Mouse (Mus musculus): ENCODE results near the gene Brox. TPM values are rescaled to one million over a fixed set of nuclear protein-coding genes. Genes with fewer than 3 reads are reported as not detected.

Gene Brox
- polyA plus RNA-seq, 1 experiment from 2014 or later, result 35.1 TPM

GRCm38 (mm10) chr1:183307555-183307954, 10.5 kb upstream of the Brox start:
- H3K36me3 ChIP-seq, result peaks cover 54% of the 10 kb centered on the region
- H3K4me3 ChIP-seq, result no peak overlapping the region
- DNase-seq (ENCODE audit: low spot score), result no peak
- WGBS, result 84% methylated on average over 3 of the region's 3 CpGs
- no peaks in the 10 kb centered on the region for H3K27me3 ChIP-seq (ENCODE audit: low read depth, poor library complexity, severe bottlenecking)
- no peak overlapping the region for H3K27ac ChIP-seq
- no peaks in the 10 kb centered on the region for H3K9me3 ChIP-seq (replicated peaks)
- H3K4me1 ChIP-seq, result no peaks in the 10 kb centered on the region

DNA sequence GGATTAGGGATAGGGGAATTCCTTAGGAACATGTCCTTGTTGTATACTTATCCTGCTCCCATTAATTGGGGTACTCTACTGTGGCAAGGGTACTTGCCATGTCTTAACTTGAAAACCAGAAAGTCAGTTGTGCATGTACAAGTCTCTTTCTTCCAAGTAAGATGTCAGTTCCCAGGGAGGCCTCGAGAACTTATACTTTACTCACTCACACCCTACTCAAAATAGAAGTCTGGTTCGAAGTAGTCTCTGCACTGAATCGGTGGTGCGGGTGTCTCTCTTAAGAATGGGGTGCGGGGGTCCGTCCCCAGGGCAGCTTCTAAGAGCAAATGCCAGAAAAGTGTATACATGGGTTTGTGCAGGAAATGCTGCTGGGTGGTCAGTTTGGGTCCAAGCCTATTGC, 2.1 kb upstream of the Brox start:
- H3K9me3 ChIP-seq (replicated peaks), result no peaks in the 10 kb centered on the region
- WGBS, result 88% methylated on average over 6 of the region's 6 CpGs
- no peaks in the 10 kb centered on the region for H3K27me3 ChIP-seq (ENCODE audit: low read depth, poor library complexity, severe bottlenecking)
- no peak overlapping the region for H3K27ac ChIP-seq
- DNase-seq (ENCODE audit: low spot score), result peak; percentile 100
- H3K36me3 ChIP-seq, result no peaks in the 10 kb centered on the region
- no peaks in the 10 kb centered on the region for H3K4me1 ChIP-seq
- no peak overlapping the region for H3K4me3 ChIP-seq

DNA sequence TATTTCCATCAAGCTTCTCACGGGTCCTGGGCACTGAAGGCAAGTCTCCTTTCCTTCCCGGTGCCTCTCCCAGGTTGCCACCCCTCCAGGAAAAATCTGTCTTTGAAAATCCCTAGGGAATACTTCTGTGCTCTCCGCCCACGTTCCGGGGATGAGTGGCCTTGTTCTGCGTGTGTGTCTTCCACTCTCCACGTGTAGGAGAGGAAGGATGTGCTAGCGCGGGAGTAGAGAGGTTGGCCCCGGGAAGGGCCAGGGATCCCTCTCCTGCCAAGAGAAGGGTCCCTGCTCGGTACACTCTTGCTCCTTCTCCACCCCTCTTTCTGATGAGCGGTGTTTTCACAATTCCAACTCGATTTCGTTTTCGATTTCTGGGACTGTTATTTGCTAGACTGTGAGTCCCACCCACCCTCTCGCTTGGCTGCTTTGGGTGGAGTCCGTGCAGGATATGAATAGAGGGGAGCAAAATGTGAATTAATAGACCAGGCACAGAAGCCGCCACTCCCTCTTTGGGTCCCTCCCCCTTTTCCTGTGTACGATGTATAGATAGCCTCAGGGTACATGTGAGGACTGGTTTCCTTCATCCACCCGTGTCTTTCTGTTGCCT, 919 bp upstream of the Brox start:
- H3K36me3 ChIP-seq, result peaks cover 12% of the 10 kb centered on the region
- H3K27me3 ChIP-seq (ENCODE audit: low read depth, poor library complexity, severe bottlenecking), result no peaks in the 10 kb centered on the region
- H3K4me1 ChIP-seq, result no peaks in the 10 kb centered on the region
- DNase-seq (ENCODE audit: low spot score), result peak; percentile 54
- WGBS, result under 1% methylated on average over 20 of the region's 20 CpGs
- H3K9me3 ChIP-seq (replicated peaks), result no peaks in the 10 kb centered on the region
- peak overlapping the region; percentile 75 for H3K27ac ChIP-seq
- H3K4me3 ChIP-seq, result peak overlapping the region; percentile 60

GRCm38 (mm10) chr1:183297473-183297885, 410 bp upstream of the Brox start:
- Histone ChIP-seq H3K27me3 (ENCODE audit: low read depth, poor library complexity, severe bottlenecking) (no peaks in the 10 kb centered on the region), H3K36me3 (peaks cover 16% of the 10 kb centered on the region), H3K4me1 (no peaks in the 10 kb centered on the region), H3K9me3 (replicated peaks) (no peaks in the 10 kb centered on the region), H3K4me3 (peak overlapping the region; percentile 60), H3K27ac (peak overlapping the region; percentile 75)
- WGBS, result under 1% methylated on average over 30 of the region's 30 CpGs
- DNase-seq (ENCODE audit: low spot score), result peak; percentile 79

DNA sequence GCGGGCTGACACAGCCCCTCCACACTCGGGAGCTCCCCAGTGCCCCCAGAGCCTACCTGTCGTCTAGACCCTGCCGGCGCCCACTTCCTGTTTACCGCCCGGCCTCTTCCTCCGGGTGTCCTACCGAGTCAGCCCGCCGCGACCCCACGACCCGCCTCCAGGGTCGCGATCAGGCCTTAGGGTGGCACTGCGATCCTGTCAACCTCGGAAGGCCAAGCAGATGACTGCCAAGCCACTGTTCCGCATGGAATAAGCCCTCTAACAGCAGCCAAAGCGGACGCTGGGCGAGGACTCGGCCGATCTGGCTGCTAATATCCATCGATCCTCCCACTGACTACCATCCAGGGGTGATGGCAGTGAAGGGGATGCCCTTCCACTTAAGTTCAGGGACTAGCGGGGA, 604 bp downstream of the Brox start, which contains the start of gene Aida:
Gene Aida (plus strand): TSS at position 126 of the 400 bp plus-strand sequence.
- peak; percentile 72 for DNase-seq (ENCODE audit: low spot score)
- Histone ChIP-seq H3K4me1 (no peaks in the 10 kb centered on the region), H3K27ac (peak within 1 kb of the TSS; percentile 79), H3K27me3 (ENCODE audit: low read depth, poor library complexity, severe bottlenecking) (no peaks in the 10 kb centered on the region), H3K9me3 (replicated peaks) (no peaks in the 10 kb centered on the region), H3K4me3 (peak within 1 kb of the TSS; percentile 60), H3K36me3 (peaks cover 25% of the 10 kb centered on the region)
- WGBS, result under 1% methylated on average over 26 of the region's 26 CpGs

DNA sequence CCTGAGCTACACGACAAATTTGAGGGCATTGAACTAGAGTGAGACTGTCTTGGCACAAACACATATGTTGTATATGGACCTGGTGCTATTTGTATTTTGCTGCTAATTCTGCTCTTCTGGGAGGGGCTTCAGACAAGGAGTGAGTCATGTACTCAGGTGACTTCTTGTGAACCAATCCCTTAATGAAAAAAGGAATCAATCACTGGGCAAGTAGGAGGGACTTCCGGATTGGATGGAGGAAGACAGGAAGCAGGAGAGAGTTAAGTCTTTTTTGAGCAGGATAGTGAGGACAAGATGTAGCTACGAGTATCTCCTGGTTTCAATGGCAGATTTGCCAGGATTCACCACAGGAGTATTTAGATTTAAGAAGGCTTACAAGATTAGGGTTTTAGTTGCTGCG, 7.5 kb downstream of the Brox start:
- no peak for DNase-seq (ENCODE audit: low spot score)
- Histone ChIP-seq H3K4me3 (no peak overlapping the region), H3K27me3 (ENCODE audit: low read depth, poor library complexity, severe bottlenecking) (no peaks in the 10 kb centered on the region), H3K4me1 (no peaks in the 10 kb centered on the region), H3K36me3 (peaks cover 94% of the 10 kb centered on the region), H3K27ac (no peak overlapping the region), H3K9me3 (replicated peaks) (no peaks in the 10 kb centered on the region)
- 91% methylated on average over 4 of the region's 4 CpGs for WGBS

DNA sequence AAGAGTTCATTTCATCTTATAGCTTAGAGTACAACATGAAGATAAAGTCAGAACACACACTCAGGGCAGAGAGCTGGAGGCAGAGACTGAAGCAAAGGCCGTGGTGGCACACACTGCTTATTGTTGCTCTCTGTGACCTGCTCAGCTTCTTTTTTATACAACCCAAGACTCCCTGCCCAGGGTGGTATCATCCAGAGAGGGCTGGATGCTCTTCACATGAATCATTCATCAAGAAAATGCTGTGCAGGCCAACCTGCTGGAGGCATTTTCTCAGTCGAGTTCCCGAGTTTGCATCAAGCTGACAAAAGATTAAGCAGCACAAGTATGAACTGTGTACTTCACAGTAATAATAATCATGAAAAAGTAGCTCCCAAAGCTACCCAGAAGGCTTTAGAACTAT, 8.7 kb downstream of the Brox start:
- peaks cover 98% of the 10 kb centered on the region for H3K36me3 ChIP-seq
- no peak overlapping the region for H3K27ac ChIP-seq
- no peaks in the 10 kb centered on the region for H3K9me3 ChIP-seq (replicated peaks)
- 95% methylated on average over 3 of the region's 3 CpGs for WGBS
- no peak for DNase-seq (ENCODE audit: low spot score)
- no peaks in the 10 kb centered on the region for H3K27me3 ChIP-seq (ENCODE audit: low read depth, poor library complexity, severe bottlenecking)
- H3K4me3 ChIP-seq, result no peak overlapping the region
- H3K4me1 ChIP-seq, result no peaks in the 10 kb centered on the region

GRCm38 (mm10) chr1:183275763-183276162, 21.3 kb downstream of the Brox start:
- Histone ChIP-seq H3K27me3 (ENCODE audit: low read depth, poor library complexity, severe bottlenecking) (no peaks in the 10 kb centered on the region), H3K4me3 (no peak overlapping the region), H3K36me3 (peaks cover 41% of the 10 kb centered on the region), H3K27ac (no peak overlapping the region), H3K9me3 (replicated peaks) (no peaks in the 10 kb centered on the region), H3K4me1 (no peaks in the 10 kb centered on the region)
- DNase-seq (ENCODE audit: low spot score), result no peak
- whole genome bisulfite sequencing, result 86% methylated on average over 5 of the region's 5 CpGs

GRCm38 (mm10) chr1:183274385-183274784, 22.7 kb downstream of the Brox start:
- 77% methylated on average over 3 of the region's 3 CpGs for WGBS
- H3K27ac ChIP-seq, result no peak overlapping the region
- no peaks in the 10 kb centered on the region for H3K4me1 ChIP-seq
- DNase-seq (ENCODE audit: low spot score), result no peak
- no peaks in the 10 kb centered on the region for H3K9me3 ChIP-seq (replicated peaks)
- H3K4me3 ChIP-seq, result no peak overlapping the region
- H3K36me3 ChIP-seq, result peaks cover 27% of the 10 kb centered on the region
- no peaks in the 10 kb centered on the region for H3K27me3 ChIP-seq (ENCODE audit: low read depth, poor library complexity, severe bottlenecking)

- Histone ChIP-seq H3K9me3 (replicated peaks) (no peaks in the 10 kb centered on the region), H3K27me3 (ENCODE audit: low read depth, poor library complexity, severe bottlenecking) (no peaks in the 10 kb centered on the region), H3K27ac (no peak overlapping the region), H3K4me3 (no peak overlapping the region), H3K36me3 (peaks cover 16% of the 10 kb centered on the region), H3K4me1 (no peaks in the 10 kb centered on the region)
- DNase-seq (ENCODE audit: low spot score), result no peak
- WGBS, result 64% methylated on average over 10 of the region's 10 CpGs
Observed at GRCm38 (mm10) chr1:183272867-183273818, 23.9 kb downstream of the Brox start.

- WGBS, result 82% methylated on average over 6 of the region's 6 CpGs
- no peak for DNase-seq (ENCODE audit: low spot score)
- H3K4me1 ChIP-seq, result peaks cover 8% of the 10 kb centered on the region
Observed at GRCm38 (mm10) chr1:183267666-183268065, 29.4 kb downstream of the Brox start.

DNA sequence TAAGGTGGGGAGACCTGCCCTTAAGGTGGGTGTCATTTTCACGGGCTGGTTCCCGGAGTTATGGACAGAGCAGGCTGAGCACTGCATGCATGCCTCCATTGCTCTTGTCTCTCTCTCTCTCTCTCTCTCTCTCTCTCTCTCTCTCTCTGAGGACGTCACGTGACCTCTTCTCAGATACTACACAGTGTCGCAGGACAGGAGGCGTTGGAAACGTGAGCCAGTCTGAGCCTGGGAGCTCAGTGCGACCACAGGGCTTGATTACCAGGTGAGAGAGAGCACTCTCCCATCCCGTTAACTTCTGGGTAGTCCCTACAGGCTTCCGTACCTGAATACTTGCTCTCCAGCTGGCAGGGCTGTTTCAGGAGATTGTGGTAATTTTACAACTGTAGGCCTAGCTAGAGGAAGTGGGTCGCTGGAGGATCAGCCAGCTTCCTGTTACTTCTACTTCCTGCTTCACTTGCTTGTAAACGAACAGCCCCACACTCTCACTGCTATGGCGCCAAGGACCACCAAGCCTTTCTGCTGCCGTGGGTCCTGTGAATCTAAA, 31.1 kb downstream of the Brox start:
- WGBS, result 67% methylated on average over 14 of the region's 14 CpGs
- H3K36me3 ChIP-seq, result no peaks in the 10 kb centered on the region
- H3K9me3 ChIP-seq (replicated peaks), result no peaks in the 10 kb centered on the region
- no peaks in the 10 kb centered on the region for H3K27me3 ChIP-seq (ENCODE audit: low read depth, poor library complexity, severe bottlenecking)
- no peak for DNase-seq (ENCODE audit: low spot score)
- H3K4me1 ChIP-seq, result peaks cover 8% of the 10 kb centered on the region
- H3K4me3 ChIP-seq, result no peak overlapping the region
- peak overlapping the region; percentile 37 for H3K27ac ChIP-seq

More at GRCm38 (mm10) chr1:183267666-183268065, 29.4 kb downstream of the Brox start:
- Histone ChIP-seq H3K36me3 (no peaks in the 10 kb centered on the region), H3K4me3 (no peak overlapping the region), H3K27me3 (ENCODE audit: low read depth, poor library complexity, severe bottlenecking) (no peaks in the 10 kb centered on the region), H3K9me3 (replicated peaks) (no peaks in the 10 kb centered on the region), H3K27ac (no peak overlapping the region)

All from limb, embryonic 10.5 days (tissue).